Mouse (Mus musculus): ENCODE data around the gene Abr.

DNA sequence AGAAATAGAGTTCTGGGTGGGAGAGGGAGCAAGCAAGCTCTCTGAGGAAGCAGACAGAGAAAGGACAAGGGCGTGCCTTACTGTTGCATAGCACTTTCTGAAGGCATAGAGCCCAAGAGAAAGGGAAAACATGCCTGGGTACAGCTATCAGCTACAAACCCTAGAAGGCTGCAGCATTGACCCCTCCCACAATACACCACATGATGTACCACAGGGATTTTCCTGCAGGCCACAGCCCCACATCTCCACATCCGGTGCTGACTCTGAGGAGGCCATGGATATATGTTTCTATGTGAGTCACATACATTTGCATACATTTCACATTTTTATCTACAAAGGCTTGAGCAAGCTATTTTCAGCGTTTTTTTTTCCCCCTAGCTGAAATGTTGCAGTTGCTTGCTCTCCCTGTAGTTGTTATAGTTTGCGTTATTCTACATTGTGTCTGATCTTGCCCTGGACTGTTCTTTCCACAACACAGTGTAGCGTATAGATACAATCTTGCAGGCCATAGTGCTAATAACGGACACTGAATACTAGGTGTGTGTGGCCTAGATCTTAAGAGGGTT lies 49.2 kb downstream of the Abr start:
- TF ChIP-seq FLI1 (IDR thresholded peaks at IDR 0.05; ENCODE audit: low read length) (no peak), GATA1 (IDR thresholded peaks at IDR 0.05; ENCODE audit: borderline replicate concordance, low read length) (no peak)

All from megakaryocyte, embryonic 14.5 days (primary cell).